Mouse (Mus musculus) embryonic facial prominence, embryonic 14.5 days (tissue): ENCODE measurements around the gene Zfp37. TPM values are rescaled to one million over a fixed set of nuclear protein-coding genes. Genes with fewer than 3 reads are reported as not detected.
A peak's percentile ranks its signal among the peaks of the same experiment; 100 is the strongest.

Experiments
- ATAC-seq: fragments of 200-750 bp; cut with Nextera tagmentation; 2 replicates; pipeline ENCODE4 v1.8.0; 2017; ENCODE audit warnings: low read depth, moderate number of reproducible peaks, moderate TSS enrichment
- DNase-seq: peaks from one replicate; pipeline ENCODE4 v3.0.0-alpha.2; 2015; ENCODE audit warnings: low spot score
- H3K27ac ChIP-seq: fragments of 300-500 bp; sonication (generic); replicated peaks from 2 replicates; pipeline ENCODE4 v1.5.1; 2014; ENCODE audit warnings: low read depth, mild to moderate bottlenecking, low read length, moderate library complexity
- H3K27me3 ChIP-seq: fragments of 300-500 bp; sonication (generic); replicated peaks from 2 replicates; pipeline ENCODE4 v1.6.1; 2014; ENCODE audit warnings: low read length; ENCODE audit not compliant: control insufficient read depth, insufficient read depth
- H3K36me3 ChIP-seq: fragments of 300-500 bp; sonication (generic); 2 replicates; pipeline ENCODE4 v1.6.1; 2014; ENCODE audit warnings: low read length, mixed read lengths; ENCODE audit not compliant: control insufficient read depth, insufficient read depth
- H3K4me1 ChIP-seq: fragments of 300-500 bp; sonication (generic); 2 replicates; pipeline ENCODE4 v1.6.1; 2014; ENCODE audit warnings: antibody characterized with exemption, low read length; ENCODE audit not compliant: control insufficient read depth, insufficient read depth
- H3K4me2 ChIP-seq: fragments of 300-500 bp; sonication (generic); 2 replicates; pipeline ENCODE4 v1.6.1; 2014; ENCODE audit warnings: low read depth, mild to moderate bottlenecking, low read length, moderate library complexity, mixed read lengths
- H3K4me3 ChIP-seq: fragments of 300-500 bp; sonication (generic); 2 replicates; pipeline ENCODE4 v1.5.1; 2014; ENCODE audit warnings: low read depth, mild to moderate bottlenecking, low read length
- H3K9ac ChIP-seq: fragments of 300-500 bp; sonication (generic); 2 replicates; pipeline ENCODE4 v1.6.1; 2014; ENCODE audit warnings: low read depth, mild to moderate bottlenecking, low read length, moderate library complexity, mixed read lengths
- H3K9me3 ChIP-seq: fragments of 300-500 bp; sonication (generic); 2 replicates; pipeline ENCODE4 v1.6.1; 2016; ENCODE audit warnings: low read length; ENCODE audit not compliant: control insufficient read depth
- WGBS: fragments of 180-500 bp; shearing (Covaris S2); extraction: QIAGEN DNeasy Blood & Tissue Kit; methylation state at CpG from one replicate; pipeline ENCODE4 v1.1.7; 2014; 5-methylcytosine and 5-hydroxymethylcytosine counted together
- polyA plus RNA-seq: library from polyadenylated mRNA; unstranded; fragments of >200 nt; fragmentation: Nextera tagmentation; extraction: Ambion mirVana; gene quantifications from 2 replicates; pipeline ENCODE4 v1.2.1, GENCODE M21; 2014

The Zfp37 gene
- polyA plus RNA-seq, 1 experiment from 2014 or later = 8.0 TPM

DNA sequence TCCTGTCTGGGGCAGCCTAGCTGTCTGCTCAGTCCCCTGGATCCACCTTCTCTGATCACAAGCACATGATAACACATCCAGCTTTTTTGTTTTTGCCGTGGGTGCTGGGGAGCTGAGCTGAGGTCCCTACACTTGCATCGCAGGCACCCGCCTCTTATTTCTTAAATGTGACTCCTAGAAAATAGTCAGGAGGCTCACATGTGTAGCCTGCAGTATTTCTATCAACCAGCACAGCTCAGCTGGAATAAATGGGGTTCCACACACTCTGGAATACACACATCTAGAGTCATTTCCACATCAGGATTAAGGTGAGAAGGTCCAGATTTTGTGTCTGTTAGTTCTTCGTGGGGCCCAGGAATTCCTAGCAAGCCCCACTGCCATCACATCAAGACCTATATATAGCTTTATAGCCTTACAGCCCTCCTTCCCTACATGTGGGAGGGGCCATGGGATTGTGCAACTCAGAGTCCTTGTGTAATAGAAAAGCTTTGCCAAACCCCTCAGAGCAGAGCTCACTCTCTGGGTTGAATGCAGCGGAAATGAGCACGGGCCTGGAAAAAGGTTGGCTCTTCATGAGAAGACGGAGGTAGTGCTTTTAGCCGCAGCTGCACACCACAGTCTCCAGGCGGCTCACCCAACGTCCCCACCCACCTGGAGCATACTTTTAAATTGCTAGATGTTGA, 34.4 kb upstream of the Zfp37 start:
- Histone ChIP-seq H3K4me3 (no peak overlapping the region), H3K27ac (no peak overlapping the region), H3K36me3 (no peaks in the 10 kb centered on the region), H3K9ac (no peak overlapping the region), H3K4me1 (no peaks in the 10 kb centered on the region), H3K27me3 (no peaks in the 10 kb centered on the region), H3K4me2 (no peak overlapping the region), H3K9me3 (no peaks in the 10 kb centered on the region)
- ATAC-seq (peak; percentile 44; the same call in 1 of the 2 replicates), DNase-seq (peak; percentile 37)
- WGBS = 76% methylated on average over 10 of the region's 10 CpGs

DNA sequence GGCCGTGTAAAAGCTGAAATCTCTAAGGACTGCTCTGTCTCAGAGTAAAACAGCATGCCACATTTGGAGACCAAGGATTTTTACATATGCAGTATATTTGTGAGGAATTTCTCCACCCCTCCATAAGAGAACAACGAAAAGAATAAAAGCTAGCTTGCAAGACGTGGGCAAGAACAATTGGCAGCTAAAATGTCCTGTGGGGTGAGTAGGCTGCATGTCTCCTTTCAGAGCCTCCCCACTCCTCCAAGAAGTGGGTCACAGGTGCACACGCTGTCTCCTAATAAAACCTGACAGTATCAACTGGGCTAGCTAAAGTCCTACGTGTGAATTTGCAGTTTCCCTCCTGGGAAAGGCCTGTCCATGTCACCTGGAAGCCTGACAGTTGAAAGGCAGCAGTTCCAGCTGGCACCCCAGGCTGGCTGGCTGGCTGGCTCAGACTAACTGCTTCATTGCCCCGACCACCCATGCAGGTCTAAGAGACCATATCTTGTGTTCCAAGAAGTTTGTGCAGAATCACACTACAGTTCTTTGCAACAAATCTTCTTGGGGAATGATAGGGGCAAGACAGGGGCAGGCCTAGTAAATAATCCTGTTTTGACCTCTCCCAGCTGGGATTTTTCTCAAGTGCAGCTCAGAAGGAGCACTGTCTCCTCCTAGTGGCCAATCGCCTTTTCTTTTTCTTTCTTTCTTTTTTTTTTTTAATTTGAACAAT, 32.4 kb upstream of the Zfp37 start:
- WGBS = 45% methylated on average over 7 of the region's 7 CpGs
- DNase-seq = peak; percentile 44
- Histone ChIP-seq H3K27me3 (no peaks in the 10 kb centered on the region), H3K4me3 (no peak overlapping the region), H3K4me1 (no peaks in the 10 kb centered on the region), H3K9me3 (no peaks in the 10 kb centered on the region), H3K9ac (no peak overlapping the region), H3K36me3 (no peaks in the 10 kb centered on the region), H3K4me2 (no peak overlapping the region), H3K27ac (no peak overlapping the region)
- ATAC-seq = no peak

DNA sequence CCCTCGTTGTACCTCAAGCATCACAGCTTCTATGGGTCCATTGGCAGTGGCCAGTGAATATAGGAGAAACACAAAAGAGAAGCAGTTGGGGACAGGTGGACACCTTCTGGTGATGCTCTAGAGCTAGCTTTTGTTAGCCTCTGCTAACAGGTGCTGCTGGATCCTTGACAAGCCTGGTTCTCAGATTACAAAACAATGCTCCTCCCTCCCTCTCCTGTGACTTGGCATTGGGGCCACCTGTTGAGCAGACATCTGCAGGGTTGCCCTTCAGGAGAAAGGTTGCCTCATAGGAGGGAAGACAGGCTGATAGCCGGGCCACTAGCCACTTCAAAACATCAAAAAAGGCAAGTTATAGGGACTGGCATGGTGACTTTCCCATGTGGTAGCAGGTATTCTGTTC, 31.4 kb upstream of the Zfp37 start, which contains the start of gene Slc31a2:
Gene Slc31a2, plus strand, starts transcription at position 287 of the 400 bp plus-strand sequence.
- Histone ChIP-seq H3K4me2 (no peak within 1 kb of the TSS), H3K4me1 (no peaks in the 10 kb centered on the region), H3K9me3 (no peaks in the 10 kb centered on the region), H3K4me3 (no peak within 1 kb of the TSS), H3K27ac (no peak within 1 kb of the TSS), H3K27me3 (no peaks in the 10 kb centered on the region), H3K36me3 (no peaks in the 10 kb centered on the region), H3K9ac (no peak within 1 kb of the TSS)
- DNase-seq = no peak
- WGBS = 43% methylated on average over 2 of the region's 2 CpGs
- ATAC-seq = no peak

DNA sequence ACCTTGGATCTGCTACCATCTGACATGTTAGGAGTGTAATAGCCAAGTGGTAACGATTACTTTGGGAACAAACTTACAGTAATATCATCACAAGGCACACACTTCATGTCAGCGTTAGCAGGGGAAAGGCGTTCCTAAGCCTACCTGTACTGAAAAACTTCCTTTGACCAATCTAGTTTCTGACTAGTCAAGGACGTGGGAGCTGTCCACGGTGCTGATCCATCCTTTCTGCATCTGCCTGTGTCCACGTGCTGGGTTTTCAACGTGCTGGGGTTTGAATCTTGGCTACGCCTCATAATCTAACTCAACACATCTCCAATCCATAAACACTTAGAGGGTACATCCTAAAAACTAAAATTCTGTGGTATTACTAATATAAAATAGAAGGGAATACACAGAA, 26.1 kb upstream of the Zfp37 start:
- Histone ChIP-seq H3K4me2 (no peak overlapping the region), H3K36me3 (no peaks in the 10 kb centered on the region), H3K9ac (no peak overlapping the region), H3K27me3 (no peaks in the 10 kb centered on the region), H3K4me1 (no peaks in the 10 kb centered on the region), H3K27ac (no peak overlapping the region), H3K9me3 (no peaks in the 10 kb centered on the region), H3K4me3 (no peak overlapping the region)
- DNase-seq (peak; percentile 75), ATAC-seq (no peak)
- whole genome bisulfite sequencing = 27% methylated on average over 8 of the region's 8 CpGs

DNA sequence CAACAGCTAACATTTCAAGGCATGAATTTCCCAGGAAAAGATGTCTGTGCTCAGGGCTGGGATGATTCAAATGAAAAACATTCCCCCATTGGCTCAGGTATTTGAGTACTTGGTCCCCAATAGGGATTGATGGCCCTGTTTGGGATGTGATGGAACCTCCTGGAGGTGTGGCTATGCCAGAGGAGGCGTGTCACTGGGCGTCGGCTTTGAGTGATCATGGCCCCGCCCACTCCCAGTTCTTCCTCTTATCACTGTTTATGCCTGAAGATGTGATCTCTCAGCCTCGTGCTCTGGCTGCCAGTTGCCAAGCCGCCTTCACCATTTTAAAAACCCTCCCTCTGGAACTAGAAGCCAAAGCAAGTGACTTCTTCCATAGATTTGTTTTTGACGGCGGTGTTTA, 23.7 kb upstream of the Zfp37 start:
- no peak overlapping the region for H3K27ac ChIP-seq
- DNase-seq (no peak), ATAC-seq (no peak)
- WGBS = 65% methylated on average over 8 of the region's 8 CpGs
- no peaks in the 10 kb centered on the region for H3K9me3 ChIP-seq
- no peaks in the 10 kb centered on the region for H3K4me1 ChIP-seq
- H3K4me3 ChIP-seq = no peak overlapping the region
- H3K27me3 ChIP-seq = no peaks in the 10 kb centered on the region
- H3K4me2 ChIP-seq = no peak overlapping the region
- no peaks in the 10 kb centered on the region for H3K36me3 ChIP-seq
- H3K9ac ChIP-seq = no peak overlapping the region

DNA sequence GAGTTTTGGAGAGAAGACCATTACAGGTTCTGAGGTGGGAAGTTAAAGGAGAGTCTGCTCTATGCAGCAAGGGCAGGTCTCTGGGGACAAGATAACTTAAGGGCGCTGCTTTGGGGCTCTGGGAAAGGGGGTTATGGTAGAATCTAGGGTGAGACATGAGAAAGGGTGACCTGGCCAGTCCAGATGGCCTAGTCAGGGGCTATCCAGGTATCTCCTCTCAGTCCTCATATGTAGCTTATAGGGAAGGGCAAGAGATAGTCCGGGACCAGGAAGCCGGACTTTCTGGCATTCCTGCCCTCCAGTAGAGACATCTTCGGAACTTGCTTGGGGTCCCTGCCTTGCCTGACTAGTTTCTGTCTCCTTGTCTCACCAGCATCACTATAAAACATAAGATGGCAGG, 20.9 kb upstream of the Zfp37 start:
- Histone ChIP-seq H3K4me1 (no peaks in the 10 kb centered on the region), H3K36me3 (no peaks in the 10 kb centered on the region), H3K27me3 (no peaks in the 10 kb centered on the region), H3K9me3 (no peaks in the 10 kb centered on the region), H3K4me2 (no peak overlapping the region), H3K4me3 (no peak overlapping the region), H3K27ac (no peak overlapping the region), H3K9ac (no peak overlapping the region)
- DNase-seq = no peak
- 84% methylated on average over 4 of the region's 4 CpGs for WGBS
- ATAC-seq = no peak

DNA sequence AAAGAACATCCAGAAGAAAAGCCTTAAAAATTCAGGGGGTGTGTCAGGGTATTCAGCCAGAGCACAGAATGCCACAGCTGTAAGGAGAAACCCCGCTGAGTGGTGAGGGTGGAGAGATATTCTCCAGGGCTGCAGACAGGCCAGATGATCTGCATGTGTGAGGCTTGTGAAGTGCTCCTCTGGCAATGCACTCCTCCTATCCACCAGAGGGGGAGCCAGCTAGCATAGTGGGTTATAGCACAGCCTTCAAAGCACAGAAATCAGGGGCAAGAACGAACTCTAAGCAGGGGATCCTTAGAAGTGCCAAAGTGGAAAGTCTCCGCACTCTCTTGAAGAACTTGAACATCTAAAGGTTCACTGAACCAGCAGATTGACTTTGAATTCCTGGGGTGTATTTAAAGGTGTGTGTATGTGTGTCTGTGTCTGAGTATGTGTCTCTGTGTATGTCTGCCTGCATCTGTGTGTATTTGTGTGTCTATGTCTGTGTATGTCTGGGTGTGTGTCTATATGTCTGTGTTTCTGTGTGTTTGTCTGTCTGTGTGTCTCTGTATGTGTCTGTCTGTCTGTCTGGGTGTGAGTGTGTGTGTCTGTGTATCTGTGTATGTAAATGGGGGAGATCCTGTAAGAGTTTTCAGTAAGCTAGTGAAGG, 20.2 kb upstream of the Zfp37 start:
- Histone ChIP-seq H3K4me2 (no peak overlapping the region), H3K36me3 (no peaks in the 10 kb centered on the region), H3K27me3 (no peaks in the 10 kb centered on the region), H3K9me3 (no peaks in the 10 kb centered on the region), H3K4me1 (no peaks in the 10 kb centered on the region), H3K27ac (no peak overlapping the region), H3K4me3 (no peak overlapping the region), H3K9ac (no peak overlapping the region)
- ATAC-seq = peak; percentile 37; the same call in 1 of the 2 replicates
- peak; percentile 25 for DNase-seq
- 43% methylated on average over 3 of the region's 3 CpGs for WGBS

DNA sequence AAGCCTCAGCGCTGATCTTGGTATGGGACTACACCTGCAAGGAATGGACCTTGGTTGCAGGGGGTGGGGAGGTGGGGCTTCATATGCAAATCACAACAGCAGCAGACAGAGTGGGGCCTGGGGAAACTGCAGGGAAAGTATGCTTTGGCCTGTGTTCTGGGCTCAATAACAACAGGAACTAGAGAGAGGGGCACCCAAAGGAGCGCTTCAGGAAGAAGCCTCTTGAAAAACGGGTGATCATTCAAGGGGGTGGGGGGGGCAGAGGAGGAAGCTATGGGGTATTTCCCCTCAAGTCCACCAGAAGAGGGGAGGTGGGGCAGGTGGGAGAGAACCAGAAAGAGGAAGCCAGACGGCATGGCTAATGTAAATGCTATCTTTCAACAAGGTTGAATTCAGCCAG, 17.5 kb upstream of the Zfp37 start:
- H3K9ac ChIP-seq = no peak overlapping the region
- no peaks in the 10 kb centered on the region for H3K36me3 ChIP-seq
- ATAC-seq = no peak

More for the DNA sequence above, 17.5 kb upstream of the Zfp37 start:
- no peak overlapping the region for H3K4me2 ChIP-seq
- no peaks in the 10 kb centered on the region for H3K4me1 ChIP-seq
- H3K9me3 ChIP-seq = no peaks in the 10 kb centered on the region
- no peak overlapping the region for H3K27ac ChIP-seq
- DNase-seq = no peak
- 35% methylated on average over 4 of the region's 4 CpGs for WGBS
- H3K4me3 ChIP-seq = no peak overlapping the region
- no peaks in the 10 kb centered on the region for H3K27me3 ChIP-seq
